Mouse (Mus musculus): Measurements from ENCODE around the gene Car9.

The Car9 gene

GRCm38 (mm10) chr4:43496587-43496986 lies 10.2 kb upstream of the Car9 start:
- no peak for DNase-seq

- no peak for DNase-seq
These were observed 9.4 kb upstream of the Car9 start for GRCm38 (mm10) chr4:43497405-43497804.

GRCm38 (mm10) chr4:43497946-43498345 lies 8.8 kb upstream of the Car9 start:
- no peak for DNase-seq

- peak; percentile 13 for DNase-seq
These were observed 7.8 kb upstream of the Car9 start for GRCm38 (mm10) chr4:43498983-43499382.

GRCm38 (mm10) chr4:43499407-43500333 lies 7.1 kb upstream of the Car9 start, which contains the start of gene Arhgef39:
Arhgef39 (minus strand) TSS chr4:43499695.
- peak; percentile 78 for DNase-seq

GRCm38 (mm10) chr4:43503041-43503440 lies 3.7 kb upstream of the Car9 start:
- DNase-seq, result no peak

- no peak for DNase-seq
These were observed 3.3 kb upstream of the Car9 start for GRCm38 (mm10) chr4:43503506-43503905.

GRCm38 (mm10) chr4:43504269-43504668 lies 2.5 kb upstream of the Car9 start:
- no peak for DNase-seq

- no peak for DNase-seq
These were observed 692 bp upstream of the Car9 start for GRCm38 (mm10) chr4:43506074-43506473.

GRCm38 (mm10) chr4:43507938-43508665 lies 1.3 kb downstream of the Car9 start:
- no peak for DNase-seq

- DNase-seq, result no peak
These were observed 1.9 kb downstream of the Car9 start for GRCm38 (mm10) chr4:43508666-43508997.

GRCm38 (mm10) chr4:43509109-43509508 lies 2.3 kb downstream of the Car9 start:
- no peak for DNase-seq

GRCm38 (mm10) chr4:43511675-43512454 lies 5.1 kb downstream of the Car9 start:
- DNase-seq, result no peak

- no peak for DNase-seq
These were observed 5.9 kb downstream of the Car9 start for GRCm38 (mm10) chr4:43512653-43513052.

GRCm38 (mm10) chr4:43513300-43513699 lies 6.5 kb downstream of the Car9 start:
- DNase-seq, result no peak

GRCm38 (mm10) chr4:43513791-43514190 lies 7.0 kb downstream of the Car9 start:
- DNase-seq, result no peak

- DNase-seq, result no peak
These were observed 9.3 kb downstream of the Car9 start for GRCm38 (mm10) chr4:43515764-43516708.

- no peak for DNase-seq
These were observed 12.8 kb downstream of the Car9 start for GRCm38 (mm10) chr4:43519551-43519950.

GRCm38 (mm10) chr4:43519956-43520355 lies 13.2 kb downstream of the Car9 start:
- peak; percentile 89 for DNase-seq

GRCm38 (mm10) chr4:43527880-43528279 lies 21.1 kb downstream of the Car9 start:
- DNase-seq, result no peak

GRCm38 (mm10) chr4:43528487-43528886 lies 21.7 kb downstream of the Car9 start:
- DNase-seq, result no peak

GRCm38 (mm10) chr4:43530081-43530501 lies 23.3 kb downstream of the Car9 start:
- no peak for DNase-seq

All from right cerebral cortex, postnatal 4 days (tissue).